Mouse (Mus musculus) gastrocnemius, postnatal 36 days (tissue): Measurements from ENCODE around the gene Mageb16. TPM values are rescaled to one million over a fixed set of nuclear protein-coding genes. Genes with fewer than 3 reads are reported as not detected.

Experiments
- DNase-seq, 2 experiments: peaks; one replicate each; pipeline ENCODE4 v3.0.0; 2022
- intact Hi-C: fragments of 180-260 bp; cut with DNase I; formaldehyde crosslinking; loops from one replicate; pipeline ENCODE4 v1.15.1; 2025
- long read RNA-seq, 2 experiments: library from polyadenylated mRNA; stranded (forward); transcript quantifications; one replicate each; pipeline ENCODE4 v2.0.0; 2021
- total RNA-seq, 2 experiments: library from RNA; stranded (reverse); gene quantifications; 2 replicates each; pipeline ENCODE4 v1.2.3; 2021

Mageb16 gene
- not detected for total RNA-seq
- long read RNA-seq, experiment 1, result 0 reads
- long read RNA-seq, experiment 2, result 0 reads

- intact Hi-C loops, result no loop called here
These were observed at the start of gene Mageb16 for GRCm38 (mm10) chrX:79671411-79671810. Gene Mageb16, minus strand, starts transcription at chrX:79671435.

GRCm38 (mm10) chrX:79651091-79651490, 20.1 kb downstream of the Mageb16 start:
- no peak for DNase-seq
- intact Hi-C loops, result no loop called here

More at GRCm38 (mm10) chrX:79671411-79671810, at the start of gene Mageb16:
- no peak for DNase-seq

GRCm38 (mm10) chrX:79635396-79635795, 35.8 kb downstream of the Mageb16 start:
- intact Hi-C loops, result no loop called here
- no peak for DNase-seq

- intact Hi-C loops, result no loop called here
- no peak for DNase-seq
These were observed 64.8 kb downstream of the Mageb16 start for GRCm38 (mm10) chrX:79606462-79606861.

Other genes starting within 250 kb of the Mageb16 start
- gene Gm7173, start 154.2 kb downstream of the Mageb16 start, total RNA-seq, result not detected